Mouse (Mus musculus): ENCODE data around the gene Gm6217. TPM values are rescaled to one million over a fixed set of nuclear protein-coding genes. Genes with fewer than 3 reads are reported as not detected.
"Not testable (repeated sequence)": the region's sequence is repeated elsewhere in the genome, so short reads cannot be mapped to it uniquely, and the experiment has no call there.

Gm6217 gene
- polyA plus RNA-seq, 1 experiment, result not detected

GRCm38 (mm10) chr1:82972046-82972445, 40.8 kb upstream of the Gm6217 start:
- Histone ChIP-seq H3K36me3 (ENCODE audit: control insufficient read depth, insufficient read depth) (no peaks in the 10 kb centered on the region), H3K4me3 (ENCODE audit: insufficient read depth, poor library complexity, severe bottlenecking) (no peak overlapping the region), H3K79me3 (ENCODE audit: low read depth) (no peaks in the 10 kb centered on the region), H3K27me3 (ENCODE audit: control insufficient read depth, insufficient read depth, insufficient read length) (no peaks in the 10 kb centered on the region), H3ac (ENCODE audit: control insufficient read depth, insufficient read length, low read depth) (no peak overlapping the region), H3K79me2 (ENCODE audit: control insufficient read depth, insufficient read depth) (no peaks in the 10 kb centered on the region)
- TF ChIP-seq FOSL1 (IDR thresholded peaks at IDR 0.05; ENCODE audit: insufficient read depth, low read length, poor library complexity, severe bottlenecking), result no peak
- no peak for TF ChIP-seq MYOG (IDR thresholded peaks at IDR 0.05; ENCODE audit: control insufficient read depth, extremely low read depth, insufficient read length)
- no peak for TF ChIP-seq CEBPB (IDR thresholded peaks at IDR 0.05; ENCODE audit: low read depth)
- no peak for TF ChIP-seq MYOD1 (IDR thresholded peaks at IDR 0.05; ENCODE audit: control insufficient read depth, insufficient read length, low read depth)
- TF ChIP-seq MAX (IDR thresholded peaks at IDR 0.05), result no peak
- no peak for TF ChIP-seq USF1 (IDR thresholded peaks at IDR 0.05; ENCODE audit: low read depth)
- no peak for TF ChIP-seq CTCF (IDR thresholded peaks at IDR 0.05; ENCODE audit: control insufficient read depth, insufficient read depth, insufficient read length)

- Histone ChIP-seq H3K4me3 (ENCODE audit: insufficient read depth, poor library complexity, severe bottlenecking) (no peak overlapping the region), H3K79me3 (ENCODE audit: low read depth) (no peaks in the 10 kb centered on the region), H3ac (ENCODE audit: control insufficient read depth, insufficient read length, low read depth) (no peak overlapping the region), H3K79me2 (ENCODE audit: control insufficient read depth, insufficient read depth) (no peaks in the 10 kb centered on the region), H3K36me3 (ENCODE audit: control insufficient read depth, insufficient read depth) (no peaks in the 10 kb centered on the region), H3K27me3 (ENCODE audit: control insufficient read depth, insufficient read depth, insufficient read length) (no peaks in the 10 kb centered on the region)
- TF ChIP-seq MYOD1 (IDR thresholded peaks at IDR 0.05; ENCODE audit: control insufficient read depth, insufficient read length, low read depth), result no peak
- TF ChIP-seq MAX (IDR thresholded peaks at IDR 0.05), result no peak
- no peak for TF ChIP-seq MYOG (IDR thresholded peaks at IDR 0.05; ENCODE audit: control insufficient read depth, extremely low read depth, insufficient read length)
- TF ChIP-seq CEBPB (IDR thresholded peaks at IDR 0.05; ENCODE audit: low read depth), result no peak
- TF ChIP-seq USF1 (IDR thresholded peaks at IDR 0.05; ENCODE audit: low read depth), result no peak
- no peak for TF ChIP-seq CTCF (IDR thresholded peaks at IDR 0.05; ENCODE audit: control insufficient read depth, insufficient read depth, insufficient read length)
- no peak for TF ChIP-seq FOSL1 (IDR thresholded peaks at IDR 0.05; ENCODE audit: insufficient read depth, low read length, poor library complexity, severe bottlenecking)
Observed at GRCm38 (mm10) chr1:82966413-82966812, 35.2 kb upstream of the Gm6217 start.

- no peak within 1 kb of the TSS for H3K4me3 ChIP-seq (ENCODE audit: insufficient read depth, poor library complexity, severe bottlenecking)
- no peaks in the 10 kb centered on the region for H3K36me3 ChIP-seq (ENCODE audit: control insufficient read depth, insufficient read depth)
- H3K27me3 ChIP-seq (ENCODE audit: control insufficient read depth, insufficient read depth, insufficient read length), result no peaks in the 10 kb centered on the region
- H3ac ChIP-seq (ENCODE audit: control insufficient read depth, insufficient read length, low read depth), result no peak within 1 kb of the TSS
- H3K79me3 ChIP-seq (ENCODE audit: low read depth), result no peaks in the 10 kb centered on the region
- H3K79me2 ChIP-seq (ENCODE audit: control insufficient read depth, insufficient read depth), result no peaks in the 10 kb centered on the region
- TF ChIP-seq FOSL1 (IDR thresholded peaks at IDR 0.05; ENCODE audit: insufficient read depth, low read length, poor library complexity, severe bottlenecking) (no peak), CTCF (IDR thresholded peaks at IDR 0.05; ENCODE audit: control insufficient read depth, insufficient read depth, insufficient read length) (no peak)
Observed at GRCm38 (mm10) chr1:82959870-82960385, 28.7 kb upstream of the Gm6217 start, which contains the start of gene Gm47955. Gm47955 (plus strand) TSS chr1:82960286.

- H3K79me2 ChIP-seq (ENCODE audit: control insufficient read depth, insufficient read depth); H3K27me3 ChIP-seq (ENCODE audit: control insufficient read depth, insufficient read depth, insufficient read length); H3K36me3 ChIP-seq (ENCODE audit: control insufficient read depth, insufficient read depth); H3K79me3 ChIP-seq (ENCODE audit: low read depth); H3K4me3 ChIP-seq (ENCODE audit: insufficient read depth, poor library complexity, severe bottlenecking); H3ac ChIP-seq (ENCODE audit: control insufficient read depth, insufficient read length, low read depth): not testable (repeated sequence)
Observed at GRCm38 (mm10) chr1:82955913-82956312, 24.7 kb upstream of the Gm6217 start, which contains the start of gene Gm7544. Gm7544 (minus strand) TSS chr1:82956013.

- no peak overlapping the region for H3ac ChIP-seq (ENCODE audit: control insufficient read depth, insufficient read length, low read depth)
- no peaks in the 10 kb centered on the region for H3K79me3 ChIP-seq (ENCODE audit: low read depth)
- H3K27me3 ChIP-seq (ENCODE audit: control insufficient read depth, insufficient read depth, insufficient read length), result no peaks in the 10 kb centered on the region
- TF ChIP-seq MAX (IDR thresholded peaks at IDR 0.05), result no peak
- TF ChIP-seq CEBPB (IDR thresholded peaks at IDR 0.05; ENCODE audit: low read depth), result no peak
- TF ChIP-seq MYOD1 (IDR thresholded peaks at IDR 0.05; ENCODE audit: control insufficient read depth, insufficient read length, low read depth), result no peak
- no peak for TF ChIP-seq FOSL1 (IDR thresholded peaks at IDR 0.05; ENCODE audit: insufficient read depth, low read length, poor library complexity, severe bottlenecking)
- TF ChIP-seq MYOG (IDR thresholded peaks at IDR 0.05; ENCODE audit: control insufficient read depth, extremely low read depth, insufficient read length), result no peak
- TF ChIP-seq CTCF (IDR thresholded peaks at IDR 0.05; ENCODE audit: control insufficient read depth, insufficient read depth, insufficient read length), result no peak
- TF ChIP-seq USF1 (IDR thresholded peaks at IDR 0.05; ENCODE audit: low read depth), result no peak
- H3K36me3 ChIP-seq (ENCODE audit: control insufficient read depth, insufficient read depth), result no peaks in the 10 kb centered on the region
- no peaks in the 10 kb centered on the region for H3K79me2 ChIP-seq (ENCODE audit: control insufficient read depth, insufficient read depth)
- H3K4me3 ChIP-seq (ENCODE audit: insufficient read depth, poor library complexity, severe bottlenecking), result no peak overlapping the region
Observed at GRCm38 (mm10) chr1:82948601-82949000, 17.4 kb upstream of the Gm6217 start.

GRCm38 (mm10) chr1:82946029-82946428, 14.8 kb upstream of the Gm6217 start:
- not testable (repeated sequence) for H3K27me3 ChIP-seq (ENCODE audit: control insufficient read depth, insufficient read depth, insufficient read length); H3K79me2 ChIP-seq (ENCODE audit: control insufficient read depth, insufficient read depth); H3ac ChIP-seq (ENCODE audit: control insufficient read depth, insufficient read length, low read depth); H3K36me3 ChIP-seq (ENCODE audit: control insufficient read depth, insufficient read depth); H3K4me3 ChIP-seq (ENCODE audit: insufficient read depth, poor library complexity, severe bottlenecking); H3K79me3 ChIP-seq (ENCODE audit: low read depth)

GRCm38 (mm10) chr1:82943295-82943694, 12.1 kb upstream of the Gm6217 start, which contains the start of gene A030003K21Rik:
A030003K21Rik (minus strand) TSS chr1:82943388.
- H3K27me3 ChIP-seq (ENCODE audit: control insufficient read depth, insufficient read depth, insufficient read length); H3K79me3 ChIP-seq (ENCODE audit: low read depth); H3K79me2 ChIP-seq (ENCODE audit: control insufficient read depth, insufficient read depth); H3K36me3 ChIP-seq (ENCODE audit: control insufficient read depth, insufficient read depth); H3ac ChIP-seq (ENCODE audit: control insufficient read depth, insufficient read length, low read depth); H3K4me3 ChIP-seq (ENCODE audit: insufficient read depth, poor library complexity, severe bottlenecking): not testable (repeated sequence)

- not testable (repeated sequence) for H3K4me3 ChIP-seq (ENCODE audit: insufficient read depth, poor library complexity, severe bottlenecking); H3K79me3 ChIP-seq (ENCODE audit: low read depth); H3K36me3 ChIP-seq (ENCODE audit: control insufficient read depth, insufficient read depth); H3ac ChIP-seq (ENCODE audit: control insufficient read depth, insufficient read length, low read depth); H3K79me2 ChIP-seq (ENCODE audit: control insufficient read depth, insufficient read depth); H3K27me3 ChIP-seq (ENCODE audit: control insufficient read depth, insufficient read depth, insufficient read length)
Observed at GRCm38 (mm10) chr1:82942505-82942904, 11.3 kb upstream of the Gm6217 start.

Data from C2C12 (cell line).